Mouse (Mus musculus) embryonic facial prominence, embryonic 15.5 days (tissue): ENCODE data around the gene H2afv. TPM values are rescaled to one million over a fixed set of nuclear protein-coding genes. Genes with fewer than 3 reads are reported as not detected.
"Not testable (repeated sequence)": the region's sequence is repeated elsewhere in the genome, so short reads cannot be mapped to it uniquely, and the experiment has no call there.

Source experiments
- ATAC-seq: fragments of 200-750 bp; cut with Nextera tagmentation; 2 replicates; pipeline ENCODE4 v1.8.0; 2017; ENCODE audit warnings: low read depth, moderate TSS enrichment; ENCODE audit not compliant: insufficient number of reproducible peaks, low FRiP score, low TSS enrichment
- H3K27ac ChIP-seq: fragments of 300-500 bp; sonication (generic); replicated peaks from 2 replicates; pipeline ENCODE4 v1.5.1; 2015; ENCODE audit warnings: mild to moderate bottlenecking, inconsistent platforms
- H3K27me3 ChIP-seq: fragments of 300-500 bp; sonication (generic); 2 replicates; pipeline ENCODE4 v1.6.1; 2015; ENCODE audit warnings: inconsistent platforms
- H3K36me3 ChIP-seq: fragments of 300-500 bp; sonication (generic); 2 replicates; pipeline ENCODE4 v1.6.1; 2015; ENCODE audit warnings: mild to moderate bottlenecking, inconsistent platforms
- H3K4me1 ChIP-seq: fragments of 300-500 bp; sonication (generic); 2 replicates; pipeline ENCODE4 v1.6.1; 2015; ENCODE audit warnings: inconsistent platforms
- H3K4me2 ChIP-seq: fragments of 300-500 bp; sonication (generic); replicated peaks from 2 replicates; pipeline ENCODE4 v1.6.1; 2015; ENCODE audit warnings: mild to moderate bottlenecking, inconsistent platforms
- H3K4me3 ChIP-seq: fragments of 300-500 bp; sonication (generic); replicated peaks from 2 replicates; pipeline ENCODE4 v1.5.1; 2015; ENCODE audit warnings: mild to moderate bottlenecking, inconsistent platforms
- H3K9ac ChIP-seq: fragments of 300-500 bp; sonication (generic); 2 replicates; pipeline ENCODE4 v1.6.1; 2015; ENCODE audit warnings: inconsistent platforms
- H3K9me3 ChIP-seq: fragments of 300-500 bp; sonication (generic); replicated peaks from 2 replicates; pipeline ENCODE4 v1.6.1; 2016; ENCODE audit warnings: inconsistent platforms
- WGBS: fragments of 180-500 bp; shearing (Covaris S2); methylation state at CpG from one replicate; pipeline ENCODE4 v1.1.7; 2015; 5-methylcytosine and 5-hydroxymethylcytosine counted together
- polyA plus RNA-seq: library from polyadenylated mRNA; unstranded; fragments of >200 nt; fragmentation: Nextera tagmentation; extraction: Ambion mirVana; gene quantifications from 2 replicates; pipeline ENCODE4 v1.2.1, GENCODE M21; 2015

Gene H2afv
- polyA plus RNA-seq, 1 experiment from 2014 or later, result 443 TPM

DNA sequence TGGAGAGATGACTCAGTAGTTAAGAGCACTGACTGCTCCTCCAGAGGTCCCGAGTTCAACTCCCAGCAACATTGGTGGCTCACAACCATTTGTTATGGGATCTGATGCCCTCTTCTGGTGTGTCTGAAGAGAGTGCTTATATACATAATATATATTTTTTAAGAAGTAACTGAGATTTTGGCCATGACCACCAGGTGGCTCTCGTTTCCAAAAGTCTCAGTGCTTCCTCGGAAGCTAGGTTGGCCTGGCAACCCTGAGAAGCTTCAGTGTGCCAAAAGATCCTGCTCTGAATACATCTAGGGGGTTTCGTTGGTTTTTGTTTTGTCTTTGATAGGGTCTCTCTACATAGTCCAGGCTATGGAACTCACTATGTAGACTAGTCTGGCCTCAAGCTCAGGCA, 20.9 kb upstream of the H2afv start:
- Histone ChIP-seq H3K36me3 (peaks cover 23% of the 10 kb centered on the region), H3K4me1 (peaks cover 8% of the 10 kb centered on the region; the same call in 1 of the 2 replicates), H3K9ac (no peak overlapping the region), H3K9me3 (no peaks in the 10 kb centered on the region), H3K27me3 (no peaks in the 10 kb centered on the region), H3K4me2 (no peak overlapping the region), H3K27ac (no peak overlapping the region), H3K4me3 (no peak overlapping the region)
- no peak for ATAC-seq
- WGBS, result 30% methylated on average over 4 of the region's 4 CpGs

GRCm38 (mm10) chr11:6463159-6463837, 19.1 kb upstream of the H2afv start:
- Histone ChIP-seq H3K9me3 (no peaks in the 10 kb centered on the region), H3K27ac (no peak overlapping the region), H3K36me3 (peaks cover 20% of the 10 kb centered on the region), H3K27me3 (no peaks in the 10 kb centered on the region), H3K4me3 (no peak overlapping the region), H3K9ac (no peak overlapping the region), H3K4me2 (no peak overlapping the region), H3K4me1 (0 out of 2 replicates have a peak, but pooled peaks cover 4% of the 10 kb centered on the region)
- WGBS, result 90% methylated on average over 6 of the region's 6 CpGs
- no peak for ATAC-seq

GRCm38 (mm10) chr11:6456083-6456482, 11.8 kb upstream of the H2afv start:
- no peak for ATAC-seq
- no peaks in the 10 kb centered on the region for H3K4me1 ChIP-seq
- no peak overlapping the region for H3K4me2 ChIP-seq
- H3K27me3 ChIP-seq, result no peaks in the 10 kb centered on the region
- no peak overlapping the region for H3K9ac ChIP-seq
- WGBS, result 80% methylated on average over 6 of the region's 6 CpGs
- no peaks in the 10 kb centered on the region for H3K9me3 ChIP-seq
- no peaks in the 10 kb centered on the region for H3K36me3 ChIP-seq
- no peak overlapping the region for H3K4me3 ChIP-seq
- H3K27ac ChIP-seq, result no peak overlapping the region

DNA sequence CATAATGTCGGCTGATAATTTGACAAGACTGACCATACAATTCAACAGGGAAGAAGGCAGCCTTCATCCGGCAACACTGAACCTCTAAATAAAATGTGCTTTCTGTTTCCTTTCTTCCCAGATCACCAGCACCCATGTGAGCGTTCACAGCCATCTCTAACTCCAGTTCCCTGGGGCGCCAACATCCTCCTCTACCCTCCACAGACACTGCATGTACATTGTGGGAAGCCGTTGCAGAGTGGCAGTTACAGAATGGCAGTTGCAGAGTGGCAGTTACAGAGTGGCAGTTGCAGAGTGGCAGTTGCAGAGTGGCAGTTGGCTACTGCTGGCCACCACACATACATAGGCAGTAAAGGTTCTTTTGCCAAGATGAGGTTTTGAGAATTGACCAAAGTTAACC, 3.9 kb upstream of the H2afv start:
- not testable (repeated sequence) for H3K4me2 ChIP-seq, H3K9me3 ChIP-seq, H3K36me3 ChIP-seq, H3K27me3 ChIP-seq, H3K4me1 ChIP-seq, H3K9ac ChIP-seq, ATAC-seq, H3K4me3 ChIP-seq, H3K27ac ChIP-seq
- WGBS, result 92% methylated on average over 5 of the region's 5 CpGs

- no peak for ATAC-seq
- H3K9ac ChIP-seq, result no peak overlapping the region
- no peak overlapping the region for H3K4me3 ChIP-seq
- no peaks in the 10 kb centered on the region for H3K9me3 ChIP-seq
- H3K36me3 ChIP-seq, result no peaks in the 10 kb centered on the region
- H3K27ac ChIP-seq, result no peak overlapping the region
- H3K27me3 ChIP-seq, result no peaks in the 10 kb centered on the region
- no peak overlapping the region for H3K4me2 ChIP-seq
- H3K4me1 ChIP-seq, result peaks cover 3% of the 10 kb centered on the region; the same call in 1 of the 2 replicates
- WGBS, result 91% methylated on average over 4 of the region's 4 CpGs
Measured at GRCm38 (mm10) chr11:6447493-6447892, 3.2 kb upstream of the H2afv start.

GRCm38 (mm10) chr11:6445951-6446350, 1.7 kb upstream of the H2afv start:
- 85% methylated on average over 7 of the region's 7 CpGs for WGBS
- H3K4me2 ChIP-seq, result no peak overlapping the region
- H3K4me3 ChIP-seq, result no peak overlapping the region
- H3K27ac ChIP-seq, result no peak overlapping the region
- peaks cover 3% of the 10 kb centered on the region; the same call in 1 of the 2 replicates for H3K4me1 ChIP-seq
- no peak overlapping the region for H3K9ac ChIP-seq
- H3K36me3 ChIP-seq, result peaks cover 4% of the 10 kb centered on the region; the same call in 1 of the 2 replicates
- H3K27me3 ChIP-seq, result no peaks in the 10 kb centered on the region
- no peaks in the 10 kb centered on the region for H3K9me3 ChIP-seq
- ATAC-seq, result no peak

- H3K27ac ChIP-seq, result no peak overlapping the region
- no peak overlapping the region for H3K4me2 ChIP-seq
Measured at GRCm38 (mm10) chr11:6445441-6445840, 1.2 kb upstream of the H2afv start.

GRCm38 (mm10) chr11:6443727-6444076, 541 bp downstream of the H2afv start:
- no peaks in the 10 kb centered on the region for H3K9me3 ChIP-seq
- H3K4me1 ChIP-seq, result peaks cover 3% of the 10 kb centered on the region; the same call in 1 of the 2 replicates
- H3K27me3 ChIP-seq, result no peaks in the 10 kb centered on the region
- under 1% methylated on average over 10 of the region's 10 CpGs for WGBS
- H3K4me3 ChIP-seq, result peak overlapping the region; percentile 90
- no peak for ATAC-seq
- H3K27ac ChIP-seq, result peak overlapping the region; percentile 97
- peak overlapping the region; percentile 90 for H3K9ac ChIP-seq
- peak overlapping the region; percentile 55 for H3K4me2 ChIP-seq
- peaks cover 4% of the 10 kb centered on the region; the same call in 1 of the 2 replicates for H3K36me3 ChIP-seq

More at GRCm38 (mm10) chr11:6445441-6445840, 1.2 kb upstream of the H2afv start:
- no peak overlapping the region for H3K9ac ChIP-seq
- WGBS, result 83% methylated on average over 4 of the region's 4 CpGs
- peaks cover 4% of the 10 kb centered on the region; the same call in 1 of the 2 replicates for H3K36me3 ChIP-seq
- H3K27me3 ChIP-seq, result no peaks in the 10 kb centered on the region
- no peak for ATAC-seq
- H3K4me3 ChIP-seq, result no peak overlapping the region
- H3K4me1 ChIP-seq, result peaks cover 3% of the 10 kb centered on the region; the same call in 1 of the 2 replicates
- no peaks in the 10 kb centered on the region for H3K9me3 ChIP-seq

DNA sequence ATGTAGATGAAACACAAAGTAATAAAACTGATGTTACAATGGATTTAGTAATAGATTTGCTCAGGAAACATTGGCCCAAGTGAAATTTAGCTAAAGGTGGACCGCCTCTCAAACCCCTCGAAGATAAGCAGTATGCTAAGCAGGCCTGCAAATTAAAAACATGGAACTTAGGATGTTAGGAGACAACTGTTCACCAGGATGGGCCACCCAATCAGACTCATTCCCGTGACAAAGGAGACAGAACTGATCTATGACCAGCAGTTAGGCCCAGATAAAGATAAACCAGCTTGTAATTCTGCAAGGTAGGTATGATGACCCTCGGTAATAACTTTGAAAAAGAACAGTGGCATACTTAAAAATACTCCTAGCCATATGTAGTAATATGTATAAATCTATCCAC, 1.1 kb downstream of the H2afv start:
- peak overlapping the region; percentile 90 for H3K9ac ChIP-seq
- no peaks in the 10 kb centered on the region for H3K9me3 ChIP-seq
- no peak for ATAC-seq
- peaks cover 3% of the 10 kb centered on the region; the same call in 1 of the 2 replicates for H3K4me1 ChIP-seq
- peak overlapping the region; percentile 97; the same call in 1 of the 2 replicates for H3K27ac ChIP-seq
- H3K4me3 ChIP-seq, result peak overlapping the region; percentile 90
- no peaks in the 10 kb centered on the region for H3K27me3 ChIP-seq
- 48% methylated on average over 4 of the region's 4 CpGs for WGBS
- H3K4me2 ChIP-seq, result peak overlapping the region; percentile 55
- peaks cover 4% of the 10 kb centered on the region; the same call in 1 of the 2 replicates for H3K36me3 ChIP-seq

- peaks cover 3% of the 10 kb centered on the region; the same call in 1 of the 2 replicates for H3K4me1 ChIP-seq
- no peak overlapping the region for H3K9ac ChIP-seq
- H3K4me3 ChIP-seq, result no peak overlapping the region
- peak overlapping the region; percentile 55 for H3K4me2 ChIP-seq
- H3K9me3 ChIP-seq, result no peaks in the 10 kb centered on the region
- H3K27ac ChIP-seq, result no peak overlapping the region
- no peak for ATAC-seq
- peaks cover 7% of the 10 kb centered on the region; the same call in 1 of the 2 replicates for H3K36me3 ChIP-seq
- H3K27me3 ChIP-seq, result no peaks in the 10 kb centered on the region
- 94% methylated on average over 4 of the region's 4 CpGs for whole genome bisulfite sequencing
Measured at GRCm38 (mm10) chr11:6442566-6442965, 1.7 kb downstream of the H2afv start.

DNA sequence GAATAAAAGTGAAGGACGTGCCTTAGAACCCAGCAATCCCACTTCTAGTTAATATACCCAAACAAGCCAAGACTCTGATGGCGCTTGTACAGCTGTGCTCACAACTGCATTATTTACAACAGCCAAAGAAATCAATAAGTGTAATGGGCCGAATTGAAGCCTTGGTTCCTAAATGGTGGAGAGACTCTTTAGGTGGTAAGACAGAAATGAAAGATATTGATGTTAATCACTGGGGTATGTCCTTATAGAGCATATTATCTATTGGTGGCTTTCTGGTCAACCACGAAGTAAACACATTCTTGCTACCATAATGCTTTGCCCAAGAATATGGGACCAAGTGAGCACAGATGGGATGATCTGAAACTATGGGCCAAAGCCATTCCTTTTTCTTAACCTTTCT, 4.1 kb downstream of the H2afv start:
- H3K4me3 ChIP-seq, result no peak overlapping the region
- 96% methylated on average over 4 of the region's 4 CpGs for WGBS

GRCm38 (mm10) chr11:6437667-6438066, 6.6 kb downstream of the H2afv start:
- Histone ChIP-seq H3K4me3 (no peak overlapping the region), H3K36me3 (peaks cover 45% of the 10 kb centered on the region), H3K27me3 (no peaks in the 10 kb centered on the region), H3K4me2 (no peak overlapping the region), H3K9me3 (no peaks in the 10 kb centered on the region), H3K4me1 (no peaks in the 10 kb centered on the region), H3K9ac (no peak overlapping the region), H3K27ac (no peak overlapping the region)
- WGBS, result 96% methylated on average over 2 of the region's 2 CpGs
- no peak for ATAC-seq

More for the DNA sequence above, 4.1 kb downstream of the H2afv start:
- Histone ChIP-seq H3K9ac (no peak overlapping the region), H3K4me2 (no peak overlapping the region), H3K36me3 (peaks cover 23% of the 10 kb centered on the region), H3K4me1 (peaks cover 3% of the 10 kb centered on the region; the same call in 1 of the 2 replicates), H3K27ac (no peak overlapping the region), H3K9me3 (no peaks in the 10 kb centered on the region), H3K27me3 (no peaks in the 10 kb centered on the region)
- no peak for ATAC-seq
